Mouse (Mus musculus) mature B cell (primary cell): ENCODE measurements around the gene Btbd11.

Experiments
- in situ Hi-C: fragments of 300-500 bp; cut with MboI; formaldehyde crosslinking; loops from 2 replicates; pipeline ENCODE4 v1.14.3; 2019

The Btbd11 gene

GRCm38 (mm10) chr10:85420851-85421628, 34.4 kb downstream of the Btbd11 start:
- in situ Hi-C loops: no loop called here

GRCm38 (mm10) chr10:85421629-85422012, 35.0 kb downstream of the Btbd11 start:
- in situ Hi-C loops: no loop called here

GRCm38 (mm10) chr10:85425756-85426155, 39.1 kb downstream of the Btbd11 start:
- in situ Hi-C loops: no loop called here

GRCm38 (mm10) chr10:85437217-85437616, 50.6 kb downstream of the Btbd11 start:
- in situ Hi-C loops: no loop called here

- in situ Hi-C loops: no loop called here
These were observed 56.8 kb downstream of the Btbd11 start for GRCm38 (mm10) chr10:85443371-85443770.

- in situ Hi-C loops: no loop called here
These were observed 59.3 kb downstream of the Btbd11 start for GRCm38 (mm10) chr10:85445891-85446290.

GRCm38 (mm10) chr10:85446700-85447099, 60.1 kb downstream of the Btbd11 start:
- in situ Hi-C loops: no loop called here

- in situ Hi-C loops: no loop called here
These were observed 61.3 kb downstream of the Btbd11 start for GRCm38 (mm10) chr10:85447869-85448268.

GRCm38 (mm10) chr10:85451629-85452368, 65.2 kb downstream of the Btbd11 start:
- in situ Hi-C loops: no loop called here

- in situ Hi-C loops: no loop called here
These were observed 66.7 kb downstream of the Btbd11 start for GRCm38 (mm10) chr10:85453221-85453775.

GRCm38 (mm10) chr10:85455985-85456384, 69.4 kb downstream of the Btbd11 start:
- in situ Hi-C loops: no loop called here

- in situ Hi-C loops: no loop called here
These were observed 72.2 kb downstream of the Btbd11 start for GRCm38 (mm10) chr10:85458744-85459344.

- in situ Hi-C loops: no loop called here
These were observed 74.1 kb downstream of the Btbd11 start for GRCm38 (mm10) chr10:85460736-85461135.

GRCm38 (mm10) chr10:85464152-85464551, 77.5 kb downstream of the Btbd11 start:
- in situ Hi-C loops: no loop called here

GRCm38 (mm10) chr10:85465516-85466408, 79.1 kb downstream of the Btbd11 start:
- in situ Hi-C loops: no loop called here

GRCm38 (mm10) chr10:85466409-85466761, 79.8 kb downstream of the Btbd11 start:
- in situ Hi-C loops: no loop called here

- in situ Hi-C loops: no loop called here
These were observed 80.8 kb downstream of the Btbd11 start for GRCm38 (mm10) chr10:85467393-85467792.

- in situ Hi-C loops: no loop called here
These were observed 81.9 kb downstream of the Btbd11 start for GRCm38 (mm10) chr10:85468527-85468926.

GRCm38 (mm10) chr10:85469341-85469740, 82.7 kb downstream of the Btbd11 start:
- in situ Hi-C loops: no loop called here

GRCm38 (mm10) chr10:85473265-85473664, 86.7 kb downstream of the Btbd11 start:
- in situ Hi-C loops: no loop called here

GRCm38 (mm10) chr10:85473871-85474270, 87.3 kb downstream of the Btbd11 start:
- in situ Hi-C loops: no loop called here
